Mouse (Mus musculus) frontal cortex, adult 2 months (tissue): ENCODE data around the gene Uckl1. TPM values are rescaled to one million over a fixed set of nuclear protein-coding genes. Genes with fewer than 3 reads are reported as not detected.

Experiments used
- DNase-seq, 2 experiments: peaks; one replicate each; pipeline ENCODE4 v3.0.0; 2022; ENCODE audit warnings: low spot score in 1 of 2; ENCODE audit errors: extremely low spot score in 1 of 2
- polyA plus RNA-seq: library from polyadenylated mRNA; depleted of rRNA; stranded (reverse); fragments of >200 nt; gene quantifications from 2 replicates; pipeline ENCODE4 v1.2.3, GENCODE M21; 2012

The Uckl1 gene
- polyA plus RNA-seq, 1 experiment: 149 TPM

GRCm38 (mm10) chr2:181573961-181574360, 10.7 kb downstream of the Uckl1 start:
- DNase-seq: no peak

GRCm38 (mm10) chr2:181572921-181573920, 11.5 kb downstream of the Uckl1 start:
- DNase-seq: no peak

DNA sequence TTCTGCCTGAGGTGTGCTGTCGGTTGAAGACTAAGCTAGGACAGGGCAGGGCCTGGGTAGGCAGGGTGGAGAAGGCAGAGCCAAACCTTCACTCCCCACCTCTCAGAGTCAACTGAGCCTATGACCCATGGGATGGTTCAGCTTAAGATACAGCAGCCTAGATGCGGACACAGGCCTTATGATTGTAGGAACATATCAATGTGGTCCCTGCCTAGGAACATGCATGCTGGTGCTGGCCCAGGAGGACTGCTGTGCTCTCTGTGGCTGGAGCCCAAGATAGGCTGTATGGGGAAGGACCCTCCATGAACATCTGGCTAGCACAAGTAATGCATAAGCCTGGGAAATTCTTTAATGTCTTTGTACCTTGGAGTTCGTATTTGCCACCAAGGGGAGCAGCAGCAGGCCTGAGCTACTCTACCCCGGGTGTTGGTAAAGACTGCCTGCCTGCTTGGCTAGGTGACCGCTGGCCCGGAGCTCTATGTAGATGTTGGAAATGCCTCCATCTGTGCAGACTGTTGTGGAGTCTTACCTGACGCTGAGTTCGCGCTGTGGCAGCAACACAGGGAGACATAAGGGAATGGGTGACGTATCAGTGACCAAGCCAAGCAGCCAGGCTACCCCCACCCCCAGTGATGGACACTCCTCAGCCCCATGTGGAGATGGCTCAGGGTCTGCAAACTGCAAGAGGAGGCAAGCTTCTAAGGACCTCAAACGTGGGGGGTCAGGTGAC, 12.6 kb downstream of the Uckl1 start:
- no peak for DNase-seq

DNA sequence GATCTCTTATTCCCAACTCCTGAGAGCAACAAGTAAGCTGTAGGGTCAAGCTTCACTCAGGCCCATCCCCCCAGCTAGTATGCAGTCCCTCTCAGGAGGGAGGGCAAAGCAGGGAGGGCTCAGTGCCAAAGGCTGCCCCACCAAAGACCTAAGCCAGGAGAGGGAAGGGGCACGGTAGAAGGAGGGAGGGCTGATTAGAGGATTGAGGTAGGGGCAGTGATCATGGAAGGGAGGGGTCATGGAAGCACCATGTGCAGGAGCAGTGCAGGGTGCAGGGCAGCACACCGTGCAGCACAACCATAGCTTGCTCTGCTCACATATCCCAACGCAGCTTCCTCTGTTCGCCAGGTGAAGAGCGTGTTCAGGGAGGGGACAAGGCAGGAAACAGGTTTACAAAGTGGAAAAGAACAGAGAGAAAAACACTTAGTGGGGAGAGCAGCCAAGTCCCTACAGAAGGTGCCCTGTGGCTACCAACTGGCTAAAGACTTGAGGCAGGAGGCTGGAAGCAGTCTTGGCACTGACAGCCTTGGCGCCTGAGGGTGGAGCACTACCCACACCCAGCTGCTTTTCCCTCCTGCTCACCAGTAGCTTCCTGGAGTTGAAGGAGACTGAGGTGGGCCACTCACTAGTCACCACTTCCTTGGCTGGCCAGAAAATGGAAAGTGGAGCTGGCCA, 13.6 kb downstream of the Uckl1 start:
- peak in 1 of 2 experiments; percentile 41 for DNase-seq

GRCm38 (mm10) chr2:181570375-181570774, 14.3 kb downstream of the Uckl1 start:
- no peak for DNase-seq

DNA sequence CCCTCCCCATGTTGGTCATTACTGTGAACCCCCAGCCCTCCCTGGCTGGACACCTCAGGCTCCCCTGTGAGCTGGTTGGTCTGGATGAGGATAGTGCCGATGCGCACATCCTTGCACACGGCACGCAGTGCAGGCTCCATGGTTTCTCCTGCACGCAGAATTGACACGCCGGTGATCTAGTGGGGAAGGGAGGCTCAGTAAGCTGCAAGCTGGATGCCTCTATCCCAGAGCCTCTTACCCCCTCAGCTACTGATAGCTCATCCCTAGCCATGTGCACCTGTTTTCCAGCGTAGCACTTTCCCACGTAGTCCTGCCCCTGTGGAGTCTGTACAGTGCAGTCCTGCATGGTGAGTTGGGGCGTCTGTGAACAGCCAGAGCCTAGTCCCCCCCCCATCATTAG, 14.8 kb downstream of the Uckl1 start:
- DNase-seq: no peak

GRCm38 (mm10) chr2:181568272-181569008, 16.3 kb downstream of the Uckl1 start:
- peak in 1 of 2 experiments; percentile 45 for DNase-seq

DNA sequence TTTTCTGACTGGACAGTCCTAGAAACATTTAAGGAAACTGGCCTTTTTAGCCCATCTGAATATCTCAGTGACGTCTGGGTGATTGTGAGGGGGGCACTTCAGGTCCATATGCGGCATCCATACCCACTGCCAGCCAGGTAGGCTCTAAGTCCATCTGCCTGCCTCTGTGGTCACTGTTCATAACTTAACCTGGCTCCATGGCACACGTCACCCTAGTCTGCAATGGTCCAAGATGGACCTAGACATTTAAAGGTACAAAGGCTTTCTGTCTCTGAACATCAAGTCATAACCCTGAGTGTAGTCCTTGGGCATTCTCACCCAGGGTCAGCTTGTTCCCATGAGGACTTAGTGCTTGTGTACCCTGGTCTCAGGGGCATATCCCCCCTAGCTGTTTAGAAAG, 17.4 kb downstream of the Uckl1 start:
- no peak for DNase-seq

DNA sequence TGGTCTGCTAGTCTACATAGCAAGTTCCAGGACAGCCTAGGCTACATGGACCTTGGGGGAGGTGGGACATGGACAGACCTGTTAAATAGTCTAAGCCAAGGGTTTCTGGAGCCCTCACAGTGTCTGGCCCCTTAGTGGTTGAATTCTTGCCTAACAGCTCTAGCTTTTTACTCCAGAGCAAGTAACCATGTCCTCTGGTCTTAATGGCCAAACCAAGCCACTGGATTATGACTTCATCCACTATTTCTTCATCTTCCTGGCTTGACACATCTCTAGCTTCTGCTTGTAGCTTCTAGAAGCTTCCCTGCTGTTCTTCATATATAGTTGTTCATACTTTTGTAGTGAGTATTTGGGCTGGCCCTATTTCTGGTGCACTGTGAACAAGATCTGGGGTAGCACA, 30.9 kb downstream of the Uckl1 start:
- no peak for DNase-seq

GRCm38 (mm10) chr2:181550233-181550632, 34.5 kb downstream of the Uckl1 start:
- DNase-seq: no peak

DNA sequence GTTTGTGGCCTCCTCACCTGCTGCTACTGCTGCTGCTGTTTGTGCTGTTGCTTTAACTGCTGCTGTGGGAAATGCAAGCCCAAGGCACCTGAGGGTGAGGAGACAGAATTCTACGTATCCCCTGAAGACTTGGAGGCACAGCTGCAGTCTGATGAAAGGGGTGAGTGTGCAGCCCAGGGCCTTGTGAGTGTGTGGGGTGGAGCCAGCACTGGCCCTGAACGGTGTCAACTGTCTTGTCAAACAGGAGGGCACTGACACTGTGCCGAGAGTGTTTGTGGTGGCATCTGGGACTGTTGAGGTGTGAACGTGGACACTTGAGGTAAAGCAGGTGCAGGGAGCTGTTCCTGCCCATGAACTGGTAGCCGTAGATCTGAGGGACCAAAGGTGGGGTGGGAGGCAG, 36.0 kb downstream of the Uckl1 start:
- DNase-seq: no peak

GRCm38 (mm10) chr2:181548227-181548626, 36.5 kb downstream of the Uckl1 start:
- DNase-seq: no peak

DNA sequence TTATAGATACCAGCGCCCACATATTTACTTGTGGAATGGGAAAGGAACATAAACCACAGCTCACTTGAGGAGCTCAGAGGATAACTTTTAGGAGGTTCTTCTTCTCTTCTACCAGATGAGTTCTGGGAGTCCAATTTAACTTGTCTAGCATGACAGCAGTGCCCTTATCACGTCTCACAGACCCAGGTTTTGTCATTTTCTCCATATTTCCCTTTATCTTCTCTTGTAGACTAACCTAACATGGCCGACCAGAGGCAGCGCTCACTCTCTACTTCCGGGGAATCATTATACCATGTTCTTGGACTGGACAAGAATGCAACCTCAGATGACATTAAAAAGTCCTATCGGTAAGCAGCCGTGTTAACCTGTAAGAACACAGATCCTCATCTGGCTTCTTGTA, 38.5 kb downstream of the Uckl1 start:
- DNase-seq: no peak

GRCm38 (mm10) chr2:181541761-181542380, 42.8 kb downstream of the Uckl1 start:
- DNase-seq: no peak

DNA sequence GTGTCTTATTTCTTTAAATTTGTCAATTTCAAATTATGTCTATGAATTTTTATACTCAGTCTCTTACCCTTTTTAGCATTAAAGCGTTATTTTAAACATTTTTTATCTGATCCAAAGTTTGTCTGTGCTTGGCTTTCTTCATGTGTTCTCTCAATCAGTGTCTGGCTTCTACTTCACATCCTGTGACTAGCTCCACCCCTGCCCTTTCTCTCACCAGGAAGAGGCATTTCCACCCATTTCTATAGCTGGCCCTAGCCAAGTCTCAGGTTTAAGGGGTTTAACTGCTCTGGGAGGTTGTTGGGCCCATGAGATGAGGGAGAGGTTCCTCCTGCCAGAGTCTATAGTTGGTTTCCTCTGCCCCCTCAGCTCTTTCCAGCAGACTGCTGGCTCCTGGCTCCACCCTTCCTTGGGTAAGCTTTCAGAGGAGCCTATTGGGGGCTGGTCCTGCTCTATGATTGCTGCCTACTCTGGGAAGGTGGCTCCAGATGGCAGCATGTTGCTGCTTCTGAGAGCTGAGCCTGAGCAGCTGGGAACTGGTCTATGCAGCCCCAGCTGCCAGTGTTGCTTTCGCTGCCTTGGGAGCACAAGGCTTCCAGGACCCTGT, 47.1 kb downstream of the Uckl1 start:
- DNase-seq: peak; percentile 72 to 77

DNA sequence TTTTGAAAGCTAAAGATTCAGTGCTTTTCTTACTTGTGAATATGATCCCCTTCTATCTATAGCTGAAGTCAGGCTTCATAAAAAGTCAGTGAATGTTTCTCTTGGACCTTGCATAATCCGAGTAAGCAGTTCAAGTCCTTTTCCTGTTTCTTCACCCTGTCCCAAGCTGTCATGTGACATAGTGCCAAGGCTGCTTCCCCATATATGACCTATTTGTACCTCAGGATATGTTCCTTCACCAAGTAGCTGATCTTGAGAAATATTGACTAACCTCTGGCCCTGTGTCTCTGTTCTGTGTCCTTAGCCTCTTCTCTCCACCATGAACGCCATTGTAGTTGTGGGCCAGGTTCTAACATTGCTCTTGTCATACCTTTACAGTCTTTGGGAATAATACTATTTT, 48.3 kb downstream of the Uckl1 start:
- no peak for DNase-seq

GRCm38 (mm10) chr2:181532589-181532988, 52.1 kb downstream of the Uckl1 start:
- no peak for DNase-seq

GRCm38 (mm10) chr2:181529076-181529475, 55.6 kb downstream of the Uckl1 start:
- no peak for DNase-seq

- DNase-seq: no peak
Measured at GRCm38 (mm10) chr2:181525526-181525925, 59.2 kb downstream of the Uckl1 start.
